Mouse (Mus musculus) ES-Bruce4 (cell line): ENCODE results near the gene Safb.
"Not testable (repeated sequence)": the region's sequence is repeated elsewhere in the genome, so short reads cannot be mapped to it uniquely, and the experiment has no call there.

Source experiments
- CTCF ChIP-seq: IDR thresholded peaks from one replicate; pipeline ENCODE4 v1.8.1; 2011; ENCODE audit warnings: low read depth, low read length
- EP300 ChIP-seq: IDR thresholded peaks from 2 replicates; pipeline ENCODE4 v1.6.1; 2011; ENCODE audit warnings: low read depth, low read length; ENCODE audit not compliant: insufficient read depth
- POLR2A ChIP-seq: IDR thresholded peaks from one replicate; pipeline ENCODE4 v1.8.1; 2011; ENCODE audit warnings: low read length; ENCODE audit not compliant: insufficient read depth

GRCm38 (mm10) chr17:56613893-56614292, 29.3 kb downstream of the Safb start:
- TF ChIP-seq POLR2A, CTCF, EP300: not testable (repeated sequence)
